Mouse (Mus musculus) forebrain, embryonic 12.5 days (tissue): ENCODE measurements at regions not wholly inside any gene's neighbourhood (a gene's known extent, or its start where the extent isn't known, plus 50 kb on each side); places are given as distances from the start of the nearest gene placed in this dataset.

Experiments
- ATAC-seq: fragments of 200-750 bp; cut with Nextera tagmentation; 2 replicates; pipeline ENCODE4 v1.8.0; 2017; ENCODE audit warnings: moderate TSS enrichment; ENCODE audit not compliant: low FRiP score
- H3K27ac ChIP-seq: fragments of 300-500 bp; sonication (generic); 2 replicates; pipeline ENCODE4 v1.5.1; 2016; ENCODE audit warnings: mild to moderate bottlenecking
- H3K27me3 ChIP-seq: fragments of 300-500 bp; sonication (generic); 2 replicates; pipeline ENCODE4 v1.6.1; 2016; ENCODE audit warnings: mild to moderate bottlenecking
- H3K36me3 ChIP-seq: fragments of 300-500 bp; sonication (generic); replicated peaks from 2 replicates; pipeline ENCODE4 v1.6.1; 2016; ENCODE audit warnings: mild to moderate bottlenecking
- H3K4me1 ChIP-seq: fragments of 300-500 bp; sonication (generic); 2 replicates; pipeline ENCODE4 v1.6.1; 2016
- H3K4me2 ChIP-seq: fragments of 300-500 bp; sonication (generic); 2 replicates; pipeline ENCODE4 v1.6.1; 2016; ENCODE audit warnings: mild to moderate bottlenecking, moderate library complexity
- H3K4me3 ChIP-seq: fragments of 300-500 bp; sonication (generic); replicated peaks from 2 replicates; pipeline ENCODE4 v1.5.1; 2016; ENCODE audit warnings: mild to moderate bottlenecking
- H3K9ac ChIP-seq: fragments of 300-500 bp; sonication (generic); 2 replicates; pipeline ENCODE4 v1.6.1; 2016; ENCODE audit warnings: mild to moderate bottlenecking
- H3K9me3 ChIP-seq: fragments of 300-500 bp; sonication (generic); 2 replicates; pipeline ENCODE4 v1.6.1; 2016
- WGBS: fragments of 180-500 bp; shearing (Covaris S2); methylation state at CpG from one replicate; pipeline ENCODE4 v1.1.7; 2016; 5-methylcytosine and 5-hydroxymethylcytosine counted together

DNA sequence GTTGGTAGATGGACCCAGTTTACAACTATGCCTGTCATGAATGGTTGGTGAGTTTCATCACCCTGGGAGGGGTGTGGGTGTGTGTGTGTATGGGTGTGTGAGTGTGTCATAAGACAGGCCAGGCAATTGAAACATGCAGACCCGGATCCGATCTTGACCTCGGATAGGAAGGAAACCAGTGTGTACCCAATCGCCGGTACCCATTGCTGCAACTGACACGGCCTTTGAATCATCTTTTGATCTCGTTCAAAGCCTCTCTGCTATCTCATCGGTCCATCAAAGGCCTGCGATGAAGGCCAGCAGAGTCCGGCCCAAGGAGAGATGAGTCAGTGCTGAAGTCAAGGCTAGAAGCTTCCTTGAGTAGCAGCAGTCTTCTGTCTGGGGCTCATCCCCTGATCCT is 341.1 kb upstream of the Tbx3 start:
- no peaks in the 10 kb centered on the region for H3K4me1 ChIP-seq
- H3K4me3 ChIP-seq, result no peak overlapping the region
- H3K9ac ChIP-seq, result no peak overlapping the region
- no peak overlapping the region for H3K4me2 ChIP-seq
- WGBS, result 91% methylated on average over 10 of the region's 10 CpGs
- ATAC-seq, result no peak
- H3K36me3 ChIP-seq, result no peaks in the 10 kb centered on the region
- H3K9me3 ChIP-seq, result no peaks in the 10 kb centered on the region
- H3K27ac ChIP-seq, result no peak overlapping the region
- H3K27me3 ChIP-seq, result peaks cover 1% of the 10 kb centered on the region; the same call in 1 of the 2 replicates

DNA sequence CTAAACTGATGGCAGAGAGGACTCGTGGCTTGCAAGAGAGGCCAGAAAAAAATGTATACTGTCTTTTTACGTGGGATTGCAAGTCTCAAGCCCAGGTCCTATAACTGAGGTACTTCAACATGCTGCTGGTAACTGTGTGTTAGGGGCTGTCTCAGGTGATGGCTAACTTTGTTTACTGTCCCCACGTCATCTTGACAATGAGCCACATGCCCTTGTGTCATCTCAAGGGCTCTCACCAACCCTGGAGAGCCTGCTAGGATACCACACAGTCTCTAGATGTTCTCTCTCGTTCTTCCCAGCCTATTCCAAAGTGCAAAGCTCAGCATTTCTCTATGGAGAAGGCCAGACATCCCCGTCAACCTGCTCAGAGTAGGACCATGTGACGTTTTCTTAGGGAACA is 340.6 kb upstream of the Tbx3 start:
- H3K4me3 ChIP-seq, result no peak overlapping the region
- H3K4me2 ChIP-seq, result no peak overlapping the region
- H3K9me3 ChIP-seq, result no peaks in the 10 kb centered on the region
- no peaks in the 10 kb centered on the region; the same call in 1 of the 2 replicates for H3K27me3 ChIP-seq
- 83% methylated on average over 6 of the region's 6 CpGs for WGBS
- no peaks in the 10 kb centered on the region for H3K36me3 ChIP-seq
- no peak for ATAC-seq
- H3K4me1 ChIP-seq, result no peaks in the 10 kb centered on the region
- no peak overlapping the region for H3K27ac ChIP-seq
- no peak overlapping the region for H3K9ac ChIP-seq

DNA sequence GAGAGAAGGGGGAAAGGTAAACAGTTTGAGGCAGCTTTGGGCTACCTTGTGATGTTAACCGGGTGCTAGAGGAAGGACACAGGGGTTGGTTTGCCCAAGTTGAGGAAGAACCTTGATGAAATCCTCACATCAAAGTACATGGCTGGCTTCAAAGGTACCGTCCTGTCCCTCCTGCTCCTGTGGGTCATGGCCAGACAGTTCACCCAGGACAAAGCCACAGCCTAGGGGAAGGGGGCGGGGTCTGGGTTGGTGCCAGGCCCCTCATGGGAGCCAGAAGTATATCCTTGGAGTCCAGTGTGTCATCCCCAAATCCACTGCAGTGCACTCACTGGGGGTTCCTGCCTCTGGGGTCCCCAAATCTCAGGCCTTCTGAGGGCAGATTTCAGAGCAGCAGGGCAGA is 339.0 kb upstream of the Tbx3 start:
- Histone ChIP-seq H3K4me1 (no peaks in the 10 kb centered on the region), H3K9me3 (no peaks in the 10 kb centered on the region), H3K27ac (no peak overlapping the region), H3K36me3 (no peaks in the 10 kb centered on the region), H3K4me2 (no peak overlapping the region), H3K27me3 (no peaks in the 10 kb centered on the region; the same call in none of the 2 replicates), H3K9ac (no peak overlapping the region), H3K4me3 (no peak overlapping the region)
- 68% methylated on average over 3 of the region's 3 CpGs for WGBS
- no peak for ATAC-seq

DNA sequence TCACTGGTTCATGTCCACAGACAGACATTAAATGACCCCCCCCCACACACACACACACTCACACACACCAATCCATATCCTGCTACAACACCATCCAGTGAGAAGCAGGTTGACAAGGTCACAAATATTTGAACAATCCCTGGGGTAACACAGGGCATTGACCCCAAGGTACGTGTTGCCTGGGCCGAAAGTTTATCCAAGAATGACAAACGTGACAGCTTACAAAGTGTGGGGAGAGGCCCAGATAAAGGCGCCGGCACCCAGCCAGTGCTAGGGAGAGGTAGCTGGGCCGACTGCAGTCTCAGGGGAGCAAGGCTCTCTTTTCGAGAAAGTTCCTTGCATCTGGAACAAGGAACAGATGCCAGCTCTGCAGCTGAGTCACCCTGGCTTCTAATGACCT is 337.8 kb upstream of the Tbx3 start:
- Histone ChIP-seq H3K36me3 (no peaks in the 10 kb centered on the region), H3K4me1 (no peaks in the 10 kb centered on the region), H3K4me2 (no peak overlapping the region), H3K27me3 (no peaks in the 10 kb centered on the region; the same call in 1 of the 2 replicates), H3K9me3 (no peaks in the 10 kb centered on the region), H3K9ac (no peak overlapping the region), H3K4me3 (no peak overlapping the region), H3K27ac (no peak overlapping the region)
- WGBS, result 77% methylated on average over 7 of the region's 7 CpGs
- ATAC-seq, result no peak

DNA sequence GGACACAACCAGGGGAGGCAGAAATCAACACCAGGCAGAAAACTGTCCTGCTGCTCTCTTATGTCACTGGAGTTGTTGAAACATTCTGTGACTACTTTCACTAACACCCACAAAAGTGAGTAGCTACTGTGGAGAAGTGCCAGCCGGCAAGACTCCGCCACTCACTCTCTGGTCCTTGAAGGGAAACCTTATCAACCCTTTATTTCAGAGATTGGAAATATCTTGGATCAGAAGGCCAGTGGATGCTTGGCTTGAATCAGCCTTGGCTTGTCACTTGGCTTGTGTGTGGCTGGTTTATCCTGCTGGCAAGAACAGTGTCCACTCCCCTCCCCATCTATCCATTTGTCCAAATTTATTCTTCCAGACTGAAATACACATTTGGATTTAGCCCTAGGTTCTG is 335.3 kb upstream of the Tbx3 start:
- Histone ChIP-seq H3K4me1 (no peaks in the 10 kb centered on the region), H3K27ac (no peak overlapping the region), H3K36me3 (no peaks in the 10 kb centered on the region), H3K27me3 (no peaks in the 10 kb centered on the region; the same call in 1 of the 2 replicates), H3K9ac (no peak overlapping the region), H3K9me3 (no peaks in the 10 kb centered on the region), H3K4me2 (no peak overlapping the region), H3K4me3 (no peak overlapping the region)
- no peak for ATAC-seq
- 98% methylated on average over 2 of the region's 2 CpGs for WGBS

DNA sequence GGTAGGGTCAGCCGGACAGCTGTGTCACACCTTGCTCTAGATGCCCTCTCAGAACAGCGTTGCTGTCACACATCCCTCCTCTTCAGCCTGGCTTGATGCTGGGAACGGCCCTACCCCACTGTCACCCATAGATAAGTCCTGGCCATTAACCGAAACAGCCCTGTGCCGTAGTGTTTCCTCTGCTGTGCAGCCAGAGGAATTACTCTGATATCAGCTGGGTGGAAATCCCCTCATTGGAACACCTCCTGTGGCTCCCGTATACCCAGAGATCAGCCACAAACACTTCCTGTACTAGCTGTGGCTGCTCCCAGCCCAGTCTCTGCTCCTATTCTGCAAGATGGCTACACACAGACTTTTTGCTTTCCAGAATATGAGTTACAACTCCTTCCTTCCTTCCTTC is 334.5 kb upstream of the Tbx3 start:
- Histone ChIP-seq H3K9ac (no peak overlapping the region), H3K4me2 (no peak overlapping the region), H3K36me3 (no peaks in the 10 kb centered on the region), H3K4me1 (no peaks in the 10 kb centered on the region), H3K4me3 (no peak overlapping the region), H3K27me3 (no peaks in the 10 kb centered on the region; the same call in 1 of the 2 replicates), H3K9me3 (no peaks in the 10 kb centered on the region), H3K27ac (no peak overlapping the region)
- no peak for ATAC-seq
- 85% methylated on average over 6 of the region's 6 CpGs for WGBS

DNA sequence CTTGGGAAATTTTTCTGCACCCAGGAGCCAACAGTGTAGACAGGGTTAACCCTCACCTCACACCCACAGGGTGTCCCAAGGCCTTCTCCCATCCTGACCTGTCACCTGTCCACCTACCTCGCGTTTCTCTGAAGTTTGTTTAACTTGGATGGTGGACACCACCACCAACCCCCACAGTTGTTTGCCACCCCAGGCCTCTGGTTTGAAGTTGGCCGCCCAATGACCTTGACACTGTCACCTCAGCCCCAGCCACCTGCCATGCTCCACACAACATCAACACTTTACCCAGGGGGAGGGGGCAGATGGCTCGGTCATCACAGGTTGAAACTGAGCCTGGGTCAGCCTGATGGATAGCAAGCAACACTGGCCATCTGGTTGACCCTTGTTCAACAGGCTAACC is 332.7 kb upstream of the Tbx3 start:
- H3K4me3 ChIP-seq, result no peak overlapping the region
- no peaks in the 10 kb centered on the region for H3K36me3 ChIP-seq
- H3K9me3 ChIP-seq, result no peaks in the 10 kb centered on the region
- ATAC-seq, result no peak
- 96% methylated on average over 4 of the region's 4 CpGs for WGBS
- H3K4me1 ChIP-seq, result no peaks in the 10 kb centered on the region
- H3K9ac ChIP-seq, result no peak overlapping the region
- no peak overlapping the region for H3K4me2 ChIP-seq
- H3K27me3 ChIP-seq, result no peaks in the 10 kb centered on the region; the same call in 1 of the 2 replicates
- no peak overlapping the region for H3K27ac ChIP-seq

DNA sequence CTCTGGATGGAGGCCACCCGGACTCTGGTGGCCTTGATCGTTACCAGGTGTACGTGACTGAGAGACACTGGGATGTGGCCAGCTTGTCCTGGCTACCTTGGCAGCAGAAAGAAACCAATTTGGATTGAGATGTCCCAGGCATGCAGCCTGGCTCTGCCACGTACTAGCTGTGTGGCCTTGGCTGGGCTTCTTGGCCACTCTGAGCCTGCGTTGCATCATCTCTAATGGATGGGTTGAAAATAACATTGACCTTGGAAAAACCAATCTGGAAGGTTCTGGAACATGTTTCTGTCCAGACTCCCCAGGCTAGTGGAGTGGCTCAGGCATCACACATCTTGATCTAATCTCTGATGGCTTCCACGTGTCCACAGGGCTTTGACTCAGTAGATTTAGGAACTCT is 331.8 kb upstream of the Tbx3 start:
- 90% methylated on average over 6 of the region's 6 CpGs for WGBS
- H3K9me3 ChIP-seq, result no peaks in the 10 kb centered on the region
- no peak overlapping the region for H3K4me3 ChIP-seq
- no peak for ATAC-seq
- no peaks in the 10 kb centered on the region for H3K4me1 ChIP-seq
- H3K27me3 ChIP-seq, result no peaks in the 10 kb centered on the region; the same call in 1 of the 2 replicates
- H3K4me2 ChIP-seq, result no peak overlapping the region
- no peaks in the 10 kb centered on the region for H3K36me3 ChIP-seq
- no peak overlapping the region for H3K27ac ChIP-seq
- no peak overlapping the region for H3K9ac ChIP-seq

DNA sequence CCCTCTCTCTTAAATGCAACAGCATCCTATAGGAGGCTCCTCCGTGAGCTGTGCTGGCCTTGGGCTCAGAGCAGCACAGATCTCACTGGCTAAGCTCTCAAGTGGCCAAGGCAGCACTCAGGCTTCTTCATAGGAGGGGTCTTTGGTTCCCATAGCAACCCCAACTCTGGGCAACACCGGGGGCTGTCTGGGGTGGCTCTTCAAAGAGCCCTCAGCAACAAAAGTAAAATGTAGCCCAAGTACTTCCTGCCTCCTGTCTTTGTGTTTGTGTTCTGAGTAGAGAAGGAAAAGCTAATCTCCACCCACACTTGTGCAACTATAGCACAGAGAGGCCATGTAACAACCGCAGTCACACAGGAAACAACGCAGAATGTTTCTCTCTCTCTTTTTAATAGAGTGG is 322.2 kb upstream of the Tbx3 start:
- no peak for ATAC-seq
- Histone ChIP-seq H3K27me3 (0 out of 2 replicates have a peak, but pooled peaks cover 2% of the 10 kb centered on the region), H3K9me3 (no peaks in the 10 kb centered on the region), H3K36me3 (no peaks in the 10 kb centered on the region), H3K4me3 (no peak overlapping the region), H3K9ac (no peak overlapping the region), H3K4me2 (no peak overlapping the region), H3K27ac (no peak overlapping the region), H3K4me1 (peaks cover 7% of the 10 kb centered on the region)
- 38% methylated on average over 4 of the region's 4 CpGs for WGBS

DNA sequence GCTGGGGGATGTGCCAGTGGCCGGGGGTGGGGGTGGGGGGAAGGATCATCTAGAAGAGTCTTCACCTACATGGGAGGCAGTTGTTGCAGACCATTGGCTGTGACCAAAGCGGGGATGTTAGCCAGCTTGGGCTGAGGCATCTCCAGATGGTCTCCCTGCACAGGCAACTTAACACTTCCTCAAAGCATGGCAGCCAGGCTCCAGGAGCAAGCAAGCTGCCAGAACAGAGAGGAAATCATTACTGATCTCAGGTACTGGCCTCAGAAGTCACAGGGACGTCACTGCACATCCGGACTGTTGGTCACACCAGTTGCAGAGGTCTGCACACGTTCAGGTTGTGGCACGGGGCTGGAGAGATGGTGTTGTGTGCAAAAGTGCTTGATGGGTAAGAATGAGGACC is 321.1 kb upstream of the Tbx3 start:
- no peak for ATAC-seq
- H3K27me3 ChIP-seq, result 0 out of 2 replicates have a peak, but pooled peaks cover 2% of the 10 kb centered on the region
- no peaks in the 10 kb centered on the region for H3K9me3 ChIP-seq
- no peak overlapping the region for H3K4me2 ChIP-seq
- 88% methylated on average over 6 of the region's 6 CpGs for WGBS
- H3K4me1 ChIP-seq, result peaks cover 7% of the 10 kb centered on the region
- no peak overlapping the region for H3K27ac ChIP-seq
- no peaks in the 10 kb centered on the region for H3K36me3 ChIP-seq
- no peak overlapping the region for H3K9ac ChIP-seq
- H3K4me3 ChIP-seq, result no peak overlapping the region

DNA sequence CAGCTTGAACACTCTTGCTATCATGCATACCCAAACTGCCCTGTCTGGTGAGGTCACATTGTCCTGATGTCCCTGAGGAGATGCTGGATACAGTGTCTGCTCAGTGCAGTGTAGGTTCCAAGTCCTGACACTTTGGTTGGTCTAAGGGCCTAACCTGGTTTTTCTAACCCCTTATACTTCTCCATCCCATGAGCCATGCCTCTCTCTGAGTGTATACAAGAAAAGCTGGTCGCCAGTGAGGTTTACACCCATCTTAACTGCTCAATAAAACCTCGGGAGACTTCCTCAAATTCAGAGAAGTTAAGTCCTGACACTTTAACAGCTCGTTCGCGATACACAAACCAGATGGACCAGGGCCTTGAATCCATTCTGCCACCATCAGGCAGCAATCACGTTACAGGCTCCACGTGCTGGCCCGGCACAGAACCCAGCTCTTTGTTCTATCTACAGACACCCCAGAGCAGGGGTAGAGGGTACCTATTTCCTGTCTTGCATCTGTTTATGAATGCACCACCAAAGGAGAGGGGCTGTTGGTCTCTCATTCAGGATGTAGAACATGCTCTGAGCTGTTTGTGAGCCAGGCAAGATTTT is 320.0 kb upstream of the Tbx3 start:
- WGBS, result 84% methylated on average over 8 of the region's 8 CpGs

DNA sequence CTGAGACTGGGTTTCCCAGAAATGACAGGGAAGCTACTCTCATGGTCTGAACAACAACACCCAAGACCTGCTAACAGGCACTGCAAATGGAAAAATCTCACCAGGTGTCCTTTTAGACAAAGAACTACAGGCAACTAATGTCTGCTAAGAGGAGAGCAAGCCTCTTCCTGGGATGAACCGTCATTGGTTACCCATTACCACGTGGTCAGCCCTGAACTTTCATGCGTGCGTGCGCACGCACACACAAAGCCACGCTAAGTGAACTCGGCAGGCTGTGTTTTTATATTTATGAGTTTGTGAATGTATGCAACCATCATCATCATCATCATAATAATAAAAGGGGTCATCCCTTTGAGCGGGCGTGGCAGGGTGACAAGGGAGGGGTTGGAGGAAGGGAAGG is 315.0 kb upstream of the Tbx3 start:
- H3K36me3 ChIP-seq, result no peaks in the 10 kb centered on the region

More for the DNA sequence above, 320.0 kb upstream of the Tbx3 start:
- no peak overlapping the region for H3K4me2 ChIP-seq
- H3K9ac ChIP-seq, result no peak overlapping the region
- H3K27me3 ChIP-seq, result 0 out of 2 replicates have a peak, but pooled peaks cover 2% of the 10 kb centered on the region
- no peak overlapping the region for H3K27ac ChIP-seq
- H3K4me3 ChIP-seq, result no peak overlapping the region
- no peaks in the 10 kb centered on the region for H3K9me3 ChIP-seq
- peaks cover 7% of the 10 kb centered on the region for H3K4me1 ChIP-seq
- no peak for ATAC-seq
- no peaks in the 10 kb centered on the region for H3K36me3 ChIP-seq

DNA sequence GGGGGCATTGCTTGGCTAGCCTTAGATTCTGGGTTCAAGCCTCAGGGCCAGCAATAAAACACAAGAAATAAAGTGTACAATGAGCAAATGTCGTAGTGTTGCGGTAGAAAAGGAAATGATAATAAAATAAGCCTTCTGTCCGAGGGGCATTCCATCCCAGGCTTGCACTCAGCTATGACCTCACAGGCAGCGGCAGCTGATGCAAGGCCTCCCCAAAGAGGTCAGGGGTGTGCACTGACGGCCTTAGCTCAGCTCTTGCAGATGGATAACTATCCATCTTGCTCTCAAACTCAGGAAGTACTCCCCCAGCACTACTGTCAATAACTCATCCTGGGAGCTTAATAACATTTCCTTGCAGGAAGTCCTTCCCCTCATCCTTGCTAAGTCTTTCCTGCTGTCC is 314.4 kb upstream of the Tbx3 start:
- no peak overlapping the region for H3K4me2 ChIP-seq
- H3K9ac ChIP-seq, result no peak overlapping the region
- H3K27ac ChIP-seq, result no peak overlapping the region
- H3K27me3 ChIP-seq, result no peaks in the 10 kb centered on the region
- no peaks in the 10 kb centered on the region for H3K4me1 ChIP-seq
- 80% methylated on average over 5 of the region's 5 CpGs for WGBS
- H3K4me3 ChIP-seq, result no peak overlapping the region
- ATAC-seq, result no peak
- H3K9me3 ChIP-seq, result no peaks in the 10 kb centered on the region
- no peaks in the 10 kb centered on the region for H3K36me3 ChIP-seq

More for the DNA sequence above, 315.0 kb upstream of the Tbx3 start:
- Histone ChIP-seq H3K27ac (no peak overlapping the region), H3K4me2 (no peak overlapping the region), H3K9ac (no peak overlapping the region), H3K9me3 (no peaks in the 10 kb centered on the region), H3K4me1 (no peaks in the 10 kb centered on the region), H3K27me3 (no peaks in the 10 kb centered on the region), H3K4me3 (no peak overlapping the region)
- WGBS, result 91% methylated on average over 10 of the region's 10 CpGs
- no peak for ATAC-seq
